ENCODE assay signal across 31 mouse cellular contexts in genomic region chr6:8907917-8908316, GRCm38 (mm10). TPM values are rescaled to one million over a fixed set of nuclear protein-coding genes. Genes with fewer than 3 reads are reported as not detected.
"Had no signal": no experiment of that assay in that cellular context is flagged by ENCODE, and none has a peak within 500 bp of the region (broad histone marks: within the 10 kb centered on the region; RNA-seq: fewer than 3 reads in every experiment).

No protein-coding gene starts in this region.

- DNase-seq: gastrocnemius, postnatal 14 days; heart, adult 18-20 months; heart, postnatal 10 days; heart, postnatal 4 days; kidney, adult 18-20 months; kidney, adult 8-10 months; kidney, postnatal 10 days; kidney, postnatal 25 days; kidney, postnatal 4 days; liver; liver, embryonic 13.5 days had no signal

- H3K27ac ChIP-seq: heart, embryonic 10.5 days; hindbrain, embryonic 10.5 days; hindbrain, embryonic 12.5 days; hindbrain, embryonic 14.5 days; intestine, embryonic 15.5 days; layer of hippocampus, adult 2 months; left cerebral cortex, adult 2 months; limb, embryonic 10.5 days; limb, embryonic 12.5 days; liver, embryonic 13.5 days; liver, embryonic 15.5 days had no signal

- H3K4me2 ChIP-seq: heart, embryonic 12.5 days; hindbrain, embryonic 12.5 days; hindbrain, embryonic 14.5 days; intestine, embryonic 15.5 days; limb, embryonic 12.5 days; liver, embryonic 11.5 days; liver, embryonic 13.5 days; liver, embryonic 15.5 days had no signal

- H3K9me3 ChIP-seq: heart, embryonic 10.5 days; heart, embryonic 12.5 days; hindbrain, embryonic 10.5 days; hindbrain, embryonic 12.5 days; intestine, embryonic 15.5 days; limb, embryonic 10.5 days; limb, embryonic 12.5 days; liver, embryonic 13.5 days; liver, embryonic 15.5 days had no signal

- H3K36me3 ChIP-seq: heart, embryonic 10.5 days; heart, embryonic 12.5 days; hindbrain, embryonic 10.5 days; hindbrain, embryonic 12.5 days; intestine, embryonic 15.5 days; limb, embryonic 10.5 days; limb, embryonic 12.5 days; liver, embryonic 13.5 days; liver, embryonic 15.5 days had no signal

- H3K27me3 ChIP-seq: heart, embryonic 12.5 days; hindbrain, embryonic 12.5 days; intestine, embryonic 15.5 days; limb, embryonic 12.5 days; liver, embryonic 13.5 days; liver, embryonic 15.5 days had no signal

- H3K9ac ChIP-seq: heart, embryonic 12.5 days; hindbrain, embryonic 12.5 days; hindbrain, embryonic 14.5 days; intestine, embryonic 15.5 days; limb, embryonic 12.5 days; liver, embryonic 13.5 days; liver, embryonic 15.5 days had no signal

- ATAC-seq: hindbrain, embryonic 16.5 days; inflammation-experienced regulatory T-cells, adult 6 months; intestine, embryonic 15.5 days; intestine, postnatal 0 days had no signal

- H3K4me1 ChIP-seq: heart, embryonic 10.5 days; heart, embryonic 12.5 days; hindbrain, embryonic 10.5 days; hindbrain, embryonic 12.5 days; intestine, embryonic 15.5 days; limb, embryonic 10.5 days; limb, embryonic 12.5 days; liver, embryonic 13.5 days; liver, embryonic 15.5 days had no signal

- H3K4me3 ChIP-seq: heart, embryonic 10.5 days; heart, embryonic 12.5 days; hindbrain, embryonic 10.5 days; hindbrain, embryonic 12.5 days; intestine, embryonic 15.5 days; layer of hippocampus, adult 2 months; left cerebral cortex, adult 2 months; limb, embryonic 10.5 days; limb, embryonic 12.5 days; liver, embryonic 13.5 days; liver, embryonic 15.5 days had no signal

RNA-seq across cellular contexts. Expression of gene Nxph1, which starts 40.3 kb away (rescaled TPM):
- total RNA-seq: gastrocnemius, adult 18-20 months; gastrocnemius, adult 8-10 months; gastrocnemius, postnatal 14 days; granulocyte monocyte progenitor cell, adult 5-6 weeks; heart, adult 8-10 months; heart, postnatal 10 days; heart, postnatal 25 days had no signal
- polyA plus RNA-seq: heart, embryonic 10.5 days; inflammation-experienced regulatory T-cells, adult 6 months; limb, embryonic 10.5 days; liver, embryonic 11.5 days had no signal
